Mouse (Mus musculus) G1E (cell line): ENCODE measurements around the gene Faf2.

ENCODE experiments used
- CTCF ChIP-seq: IDR thresholded peaks from 2 replicates; pipeline ENCODE4 v1.5.1; 2012; ENCODE audit warnings: low read depth, low read length, inconsistent platforms, mixed read lengths
- GATA1 ChIP-seq: IDR thresholded peaks from 2 replicates; pipeline ENCODE4 v1.6.1; 2012; ENCODE audit warnings: borderline replicate concordance, low read length, inconsistent platforms, mixed read lengths
- GATA2 ChIP-seq: IDR thresholded peaks from 2 replicates; pipeline ENCODE4 v1.6.1; 2012; ENCODE audit warnings: low read depth, low read length, inconsistent platforms, borderline replicate concordance
- POLR2AphosphoS5 ChIP-seq: IDR thresholded peaks from 2 replicates; pipeline ENCODE4 v1.6.1; 2012; ENCODE audit warnings: low read depth, low read length, inconsistent platforms; ENCODE audit not compliant: insufficient replicate concordance
- TAL1 ChIP-seq: conservative IDR thresholded peaks from 2 replicates; pipeline ENCODE4 v1.6.1; 2012; ENCODE audit warnings: low read depth, low read length, inconsistent platforms, mixed read lengths

DNA sequence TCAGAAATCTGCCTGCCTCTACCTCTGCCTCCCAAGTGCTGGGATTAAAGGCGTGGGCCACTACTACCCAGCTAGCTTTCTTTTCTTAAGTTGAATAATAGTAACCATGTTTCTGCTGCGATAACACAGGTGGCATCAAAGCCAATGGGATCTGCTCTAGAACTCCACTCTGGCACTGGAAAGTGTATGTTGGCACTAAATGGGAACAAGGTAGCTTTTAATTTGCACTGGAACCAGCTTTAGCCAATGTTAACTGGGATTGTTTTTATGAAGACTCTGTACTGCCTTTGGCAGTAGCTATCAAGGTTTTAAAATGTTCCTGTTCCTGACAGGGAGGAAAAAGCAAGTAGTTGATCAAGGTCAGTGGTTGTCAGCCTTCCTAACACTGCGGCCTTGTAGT, 13.4 kb downstream of the Faf2 start:
- no peak for TF ChIP-seq CTCF
- TF ChIP-seq GATA2, result no peak
- no peak for TF ChIP-seq POLR2AphosphoS5
- no peak for TF ChIP-seq GATA1
- TF ChIP-seq TAL1, result no peak
